Mouse (Mus musculus) small intestine, adult 2 months (tissue): Measurements from ENCODE around the gene Kdm4b. TPM values are rescaled to one million over a fixed set of nuclear protein-coding genes. Genes with fewer than 3 reads are reported as not detected.

ENCODE experiments used
- H3K27ac ChIP-seq: fragments of 200-500 bp; 2 replicates; pipeline ENCODE4 v1.5.1; 2012; ENCODE audit warnings: low read depth, low read length, control low read depth, inconsistent platforms; ENCODE audit not compliant: insufficient read depth
- H3K27me3 ChIP-seq: fragments of 200-500 bp; 2 replicates; pipeline ENCODE4 v1.6.1; 2012; ENCODE audit warnings: mild to moderate bottlenecking, moderate library complexity, low read length, inconsistent platforms; ENCODE audit not compliant: control insufficient read depth, insufficient read depth
- H3K36me3 ChIP-seq: fragments of 200-500 bp; 2 replicates; pipeline ENCODE4 v1.6.1; 2012; ENCODE audit warnings: mild to moderate bottlenecking, low read length, control low read depth, inconsistent platforms; ENCODE audit not compliant: control insufficient read depth, insufficient read depth
- H3K4me1 ChIP-seq: fragments of 200-500 bp; 2 replicates; pipeline ENCODE4 v1.6.1; 2012; ENCODE audit warnings: low read length, inconsistent platforms, mixed read lengths; ENCODE audit not compliant: control insufficient read depth, insufficient read depth, insufficient read length
- H3K4me3 ChIP-seq: fragments of 200-500 bp; 2 replicates; pipeline ENCODE4 v1.5.1; 2012; ENCODE audit warnings: low read depth, mild to moderate bottlenecking, control low read depth, inconsistent platforms, low read length, moderate library complexity
- CTCF ChIP-seq: fragments of 200-500 bp; IDR thresholded peaks from 2 replicates; pipeline ENCODE4 v1.5.1; 2012; ENCODE audit warnings: low read depth, mild to moderate bottlenecking, control low read depth, inconsistent platforms, low read length, moderate library complexity, mixed read lengths; ENCODE audit not compliant: insufficient replicate concordance, insufficient read length; ENCODE audit errors: extremely low read depth
- POLR2A ChIP-seq: fragments of 200-500 bp; IDR thresholded peaks from 2 replicates; pipeline ENCODE4 v1.6.1; 2012; ENCODE audit warnings: low read depth, mild to moderate bottlenecking, control low read depth, inconsistent platforms, low read length, moderate library complexity
- WGBS: fragments of 180-500 bp; shearing (Covaris S2); methylation state at CpG from one replicate; pipeline ENCODE4 v1.1.7; 2018; 5-methylcytosine and 5-hydroxymethylcytosine counted together
- polyA plus RNA-seq: library from polyadenylated mRNA; depleted of rRNA; stranded (reverse); fragments of >200 nt; gene quantifications from 2 replicates; pipeline ENCODE4 v1.2.3, GENCODE M21; 2012; rRNA removed

Kdm4b gene
- 20.5 and 38.3 TPM in 2 replicates for polyA plus RNA-seq

DNA sequence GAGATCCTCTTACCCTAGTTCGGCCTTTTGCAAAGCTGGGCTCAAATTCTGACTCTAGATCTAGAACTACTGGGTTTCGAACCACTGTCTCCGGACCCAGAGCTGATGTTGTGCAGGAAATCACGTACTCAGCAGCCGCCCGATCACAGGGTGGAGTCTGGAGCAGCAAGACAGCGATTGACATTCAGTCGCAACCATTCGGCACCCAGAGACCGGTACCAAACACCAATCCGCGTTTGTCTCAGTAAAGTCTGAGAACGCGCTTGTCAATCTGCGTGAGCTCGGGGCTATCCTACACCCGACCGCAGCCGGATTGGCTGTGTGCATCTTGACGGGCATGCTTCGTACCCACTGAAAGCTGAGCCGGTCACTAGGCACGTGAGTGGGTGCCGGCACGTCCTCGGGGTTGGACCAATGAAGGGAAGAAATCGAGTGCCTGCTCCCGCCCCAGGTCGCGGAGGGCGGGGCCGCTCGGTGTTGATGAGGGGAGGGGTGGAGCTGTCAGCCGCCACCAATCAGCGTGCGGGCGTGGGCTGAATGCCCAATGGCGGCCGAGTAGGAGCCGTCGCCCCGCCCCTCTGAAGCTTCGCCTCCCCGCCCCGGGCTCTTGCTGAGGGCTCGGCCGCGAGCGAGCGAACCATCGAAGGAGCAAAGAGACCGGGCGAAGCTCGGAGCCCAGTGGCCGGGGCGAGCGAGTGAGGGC lies at the start of gene Kdm4b:
Gene Kdm4b (plus strand): TSS at position 613 of the 703 bp plus-strand sequence.
- peak within 1 kb of the TSS; percentile 79 for H3K4me3 ChIP-seq
- no peak for TF ChIP-seq CTCF
- TF ChIP-seq POLR2A, result peak; percentile 87
- H3K4me1 ChIP-seq, result peaks cover 8% of the 10 kb centered on the region; the same call in 1 of the 2 replicates
- under 1% methylated on average over 57 of the region's 57 CpGs for WGBS
- no peaks in the 10 kb centered on the region; the same call in 1 of the 2 replicates for H3K36me3 ChIP-seq
- H3K27ac ChIP-seq, result peak within 1 kb of the TSS; percentile 48
- H3K27me3 ChIP-seq, result no peaks in the 10 kb centered on the region

DNA sequence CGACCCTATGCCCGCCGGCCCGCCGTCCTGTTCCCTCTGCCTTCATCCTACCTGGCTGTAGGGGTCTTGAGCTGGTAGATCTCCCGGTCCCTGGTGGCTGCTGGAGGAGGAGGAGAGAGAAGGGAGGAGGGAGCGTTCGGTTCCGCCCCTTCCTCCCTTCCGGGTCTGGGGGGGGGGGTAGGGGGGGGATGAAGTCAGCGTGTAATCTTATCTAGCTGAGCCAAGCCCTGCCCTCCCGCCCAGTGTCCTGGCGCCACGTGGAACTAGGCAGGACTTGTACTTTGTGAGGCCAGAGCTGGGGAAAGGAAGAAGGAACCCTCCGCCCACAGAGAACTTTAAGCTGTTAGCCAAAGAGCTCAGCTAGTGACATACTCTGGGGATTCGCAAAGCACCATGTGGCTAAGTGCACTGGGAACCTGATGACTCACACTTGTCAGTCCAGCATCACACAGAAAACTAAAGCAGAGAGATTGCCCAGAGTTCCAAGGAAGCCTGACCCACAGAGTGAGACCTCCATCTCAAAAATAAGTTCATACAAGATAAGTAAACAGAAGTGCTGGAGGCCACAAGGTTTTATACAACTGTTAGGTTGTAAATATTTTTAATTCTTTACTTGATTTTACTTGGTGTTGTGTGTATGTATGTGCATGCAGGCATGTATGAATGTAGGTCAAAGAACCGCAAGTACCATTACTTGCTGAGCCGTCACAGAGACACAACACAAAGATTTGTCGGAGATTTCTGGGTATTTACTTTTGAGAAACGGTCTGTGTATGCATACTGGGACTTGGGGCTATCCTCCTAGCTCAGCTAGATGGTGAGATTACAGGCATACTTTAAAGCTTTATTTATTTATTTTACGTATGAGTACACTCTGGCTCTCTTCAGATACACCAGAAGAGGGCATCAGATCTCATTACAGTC lies 49.0 kb upstream of the Kdm4b start, which contains the start of gene Ticam1:
Gene Ticam1 (minus strand): TSS at position 144 of the 924 bp plus-strand sequence.
- peaks cover 47% of the 10 kb centered on the region for H3K36me3 ChIP-seq
- peak within 1 kb of the TSS; percentile 86 for H3K4me3 ChIP-seq
- H3K4me1 ChIP-seq, result peaks cover 42% of the 10 kb centered on the region
- H3K27ac ChIP-seq, result peak within 1 kb of the TSS; percentile 96
- H3K27me3 ChIP-seq, result no peaks in the 10 kb centered on the region
- TF ChIP-seq CTCF (no peak; the same call in 1 of the 2 replicates), POLR2A (peak; percentile 71)
- WGBS, result 1% methylated on average over 20 of the region's 21 CpGs

DNA sequence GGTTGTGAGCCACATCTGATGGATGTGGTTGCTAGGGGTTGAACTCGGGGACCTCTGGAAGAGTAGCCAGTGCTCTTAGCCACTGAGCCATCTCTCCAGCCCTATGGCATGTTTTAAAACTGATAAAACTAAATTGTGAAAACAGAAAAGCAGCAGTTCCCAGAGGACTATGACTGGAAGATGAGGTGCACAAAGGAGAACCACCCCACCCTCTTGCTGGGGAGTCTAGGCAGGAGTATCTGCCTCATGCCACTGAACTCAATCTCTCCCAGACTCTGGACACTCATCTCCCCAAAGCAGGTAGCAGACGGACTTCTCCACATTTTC lies 48.3 kb upstream of the Kdm4b start:
- TF ChIP-seq CTCF (peak; percentile 20; the same call in 1 of the 2 replicates), POLR2A (no peak)
- Histone ChIP-seq H3K36me3 (peaks cover 42% of the 10 kb centered on the region), H3K27me3 (no peaks in the 10 kb centered on the region), H3K4me1 (peaks cover 37% of the 10 kb centered on the region), H3K27ac (peak overlapping the region; percentile 87), H3K4me3 (no peak overlapping the region)
- WGBS, result 17% methylated on average over 2 of the region's 2 CpGs

DNA sequence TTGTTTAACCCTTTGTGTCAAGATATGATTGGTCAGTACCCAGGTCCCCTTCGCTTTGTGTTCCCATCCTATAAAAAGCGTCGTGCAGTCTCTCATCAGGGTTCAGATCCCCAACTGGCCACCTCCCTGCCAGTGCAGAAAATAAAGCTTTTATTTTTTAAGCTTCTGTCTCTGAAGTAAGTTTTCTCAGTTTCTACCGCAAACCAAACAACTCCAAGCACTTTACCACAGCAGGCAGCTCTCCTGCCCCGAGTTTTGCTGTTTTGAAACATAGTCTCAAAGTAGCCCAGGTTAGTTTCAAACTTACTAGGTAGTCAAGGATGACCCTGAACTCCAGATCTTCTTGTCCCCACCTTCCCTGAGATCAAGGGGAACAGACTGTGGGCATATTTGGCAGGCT lies 47.5 kb upstream of the Kdm4b start:
- WGBS, result 55% methylated on average over 5 of the region's 5 CpGs
- no peaks in the 10 kb centered on the region for H3K27me3 ChIP-seq

DNA sequence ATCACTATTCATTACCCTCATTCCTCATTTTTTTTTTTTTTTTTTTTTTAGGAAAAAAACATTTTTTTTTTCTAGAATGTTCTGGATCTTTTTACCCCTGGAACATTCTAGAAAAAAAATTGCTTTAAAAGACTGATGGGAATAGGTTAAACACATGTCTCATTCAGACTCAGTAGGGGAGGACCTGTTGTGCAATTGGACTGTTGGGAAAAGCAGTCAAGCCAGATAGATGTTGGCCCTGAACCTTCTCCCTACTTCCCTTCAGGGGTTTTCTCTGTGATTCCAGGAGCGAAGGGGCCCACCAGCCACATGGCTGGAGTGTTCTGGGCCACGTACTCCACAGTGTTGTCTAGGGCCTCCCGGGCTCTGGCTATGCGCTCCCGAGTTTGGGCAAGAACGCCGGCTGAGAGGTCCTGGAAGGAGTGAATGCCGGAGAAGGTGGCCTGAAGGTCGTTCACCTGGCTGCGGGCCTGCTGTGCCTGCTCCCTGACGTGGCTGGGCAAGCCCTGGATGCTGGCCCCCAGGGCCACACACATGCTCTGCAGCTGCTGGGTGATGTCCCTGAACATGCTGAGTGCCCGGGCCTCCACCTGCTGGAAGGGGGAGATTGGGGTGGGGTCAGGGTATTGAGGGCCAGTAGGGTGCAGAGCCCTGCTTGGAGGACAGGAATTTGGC lies 46.2 kb upstream of the Kdm4b start:
- peaks cover 25% of the 10 kb centered on the region for H3K4me1 ChIP-seq
- no peak overlapping the region for H3K27ac ChIP-seq
- H3K36me3 ChIP-seq, result peaks cover 49% of the 10 kb centered on the region
- no peak overlapping the region for H3K4me3 ChIP-seq
- WGBS, result 91% methylated on average over 12 of the region's 12 CpGs
- no peaks in the 10 kb centered on the region for H3K27me3 ChIP-seq
- TF ChIP-seq POLR2A (no peak), CTCF (no peak)

More for the DNA sequence above, 47.5 kb upstream of the Kdm4b start:
- TF ChIP-seq POLR2A, result no peak
- TF ChIP-seq CTCF, result no peak
- H3K4me3 ChIP-seq, result no peak overlapping the region
- H3K27ac ChIP-seq, result peak overlapping the region; percentile 87
- H3K36me3 ChIP-seq, result peaks cover 49% of the 10 kb centered on the region
- peaks cover 37% of the 10 kb centered on the region for H3K4me1 ChIP-seq

DNA sequence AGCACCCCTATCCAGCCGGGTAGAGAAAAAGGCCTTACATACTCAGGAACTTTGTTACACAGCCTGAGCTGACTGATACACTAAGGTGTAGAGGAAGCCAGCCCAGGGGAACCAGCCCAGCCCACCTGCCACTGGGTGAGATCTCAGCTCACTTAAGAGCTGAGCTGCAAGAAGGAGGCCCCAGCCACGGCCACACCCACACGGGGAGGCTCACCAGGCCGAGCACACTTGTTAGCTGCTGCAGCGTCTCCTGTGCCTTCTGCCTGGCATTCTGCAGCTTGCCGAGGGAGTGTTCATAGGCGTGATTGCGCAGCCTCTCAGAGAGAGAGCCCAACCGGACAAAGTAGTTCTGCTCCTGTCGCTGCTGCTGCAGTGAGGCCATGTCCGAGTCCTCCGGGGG lies 44.7 kb upstream of the Kdm4b start:
- peaks cover 65% of the 10 kb centered on the region for H3K36me3 ChIP-seq
- 81% methylated on average over 12 of the region's 12 CpGs for WGBS

More for the DNA sequence above, 44.7 kb upstream of the Kdm4b start:
- Histone ChIP-seq H3K4me1 (peaks cover 25% of the 10 kb centered on the region), H3K27ac (no peak overlapping the region), H3K27me3 (no peaks in the 10 kb centered on the region), H3K4me3 (no peak overlapping the region)
- TF ChIP-seq POLR2A (no peak), CTCF (no peak)
